Mouse (Mus musculus): Measurements from ENCODE around the gene Pex6. TPM values are rescaled to one million over a fixed set of nuclear protein-coding genes. Genes with fewer than 3 reads are reported as not detected.

The Pex6 gene
- total and polyA plus RNA-seq, 3 experiments: 13.7 to 31.8 (median 26.5) TPM

GRCm38 (mm10) chr17:46681466-46682118 is 29.7 kb upstream of the Pex6 start:
- peaks cover 7 to 29% of the 10 kb centered on the region in 2 experiments for H3K4me1 ChIP-seq (ENCODE audit: control insufficient read depth in 1 of 2, insufficient read depth in 2 of 2)
- H3K27ac ChIP-seq (ENCODE audit: insufficient read depth, low read depth): 0 out of 2 replicates have a peak overlapping the region, but pooled peaks have one; percentile 3

DNA sequence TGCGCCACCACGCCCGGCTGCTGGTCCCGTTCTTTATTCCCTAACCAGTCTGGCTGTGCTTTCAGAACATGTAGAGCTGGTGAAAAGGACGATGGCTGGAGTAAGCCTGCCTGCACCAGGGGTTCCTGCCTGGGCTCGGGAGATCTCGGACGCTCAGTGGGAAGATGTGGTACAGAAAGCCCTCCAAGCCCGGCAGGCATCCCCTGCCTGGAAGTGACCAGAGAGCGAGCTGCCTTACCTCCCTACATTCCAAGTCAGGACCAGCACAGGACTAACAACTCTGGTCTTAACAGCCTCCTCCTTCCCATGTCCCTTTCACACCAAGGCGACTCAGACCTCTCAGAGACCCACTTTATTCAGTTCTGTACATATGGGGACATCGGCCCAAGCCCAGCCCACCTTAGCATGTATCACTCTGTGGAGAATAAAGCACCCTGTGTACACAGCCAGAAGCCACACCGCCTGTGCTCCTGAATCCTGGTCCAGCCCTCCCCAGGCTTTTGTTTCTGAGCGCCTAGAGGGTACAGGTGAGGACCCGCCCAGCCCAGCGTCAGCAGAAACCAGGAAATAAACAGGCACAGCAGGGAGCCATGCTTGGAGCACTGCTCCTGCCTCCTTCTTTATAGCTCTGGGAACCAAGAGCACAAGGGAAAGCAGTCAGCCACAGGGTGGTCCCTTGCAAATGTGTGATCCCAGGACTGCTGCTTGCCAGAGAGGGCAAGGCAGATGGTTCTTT is 28.4 kb upstream of the Pex6 start:
- dilution Hi-C loops (cut with MboI; ENCODE audit: extremely low pct_ligation_motif_present, extremely low pct_unique_long_range_greater_than_20kb, low sequenced_read_pairs): no loop called here
- Histone ChIP-seq H3K9ac (ENCODE audit: insufficient read depth, low read depth) (no peak overlapping the region), H3K4me2 (ENCODE audit: insufficient read depth, low read depth, poor library complexity, severe bottlenecking) (no peak overlapping the region), H3K27me3 (replicated peaks) (no peaks in the 10 kb centered on the region), H3K36me3 (replicated peaks in 1 of 2; ENCODE audit: control insufficient read depth in 1 of 2, insufficient read depth in 1 of 2, low read length in 1 of 2) (peaks cover 56 to 69% of the 10 kb centered on the region in 2 experiments), H3K27ac (ENCODE audit: insufficient read depth, low read depth) (no peak overlapping the region), H3K4me1 (ENCODE audit: control insufficient read depth in 1 of 2, insufficient read depth in 2 of 2) (peaks cover 7 to 26% of the 10 kb centered on the region in 2 experiments), H3K9me3 (replicated peaks; ENCODE audit: low read length) (no peaks in the 10 kb centered on the region), H3K79me2 (replicated peaks; ENCODE audit: control insufficient read depth, extremely low read depth, insufficient read depth, poor library complexity, severe bottlenecking) (peaks cover 29% of the 10 kb centered on the region), H3K4me3 (replicated peaks in 1 of 3; ENCODE audit: low read depth in 2 of 3, low read length in 2 of 3, poor library complexity in 1 of 3) (no peak overlapping the region)
- in situ Hi-C loops (cut with MboI; ENCODE audit: low pct_ligation_motif_present, low pct_unique_long_range_greater_than_20kb, low sequenced_read_pairs): no loop called here
- no peak for TF ChIP-seq ZKSCAN1 (IDR thresholded peaks at IDR 0.05; ENCODE audit: borderline replicate concordance, low read depth, low read length)
- no peak for TF ChIP-seq NRF1 (IDR thresholded peaks at IDR 0.05; ENCODE audit: low read depth, low read length)
- TF ChIP-seq UBTF (IDR thresholded peaks at IDR 0.05; ENCODE audit: low read depth, low read length): no peak
- no peak for TF ChIP-seq USF1 (IDR thresholded peaks at IDR 0.05; ENCODE audit: low read depth, low read length)
- no peak for TF ChIP-seq SMC3 (IDR thresholded peaks at IDR 0.05; ENCODE audit: low read depth, low read length)
- TF ChIP-seq EP300 (IDR thresholded peaks at IDR 0.05; ENCODE audit: low read length): no peak
- TF ChIP-seq IRF4 (IDR thresholded peaks at IDR 0.05; ENCODE audit: low read depth, low read length): no peak
- TF ChIP-seq KAT2A (IDR thresholded peaks at IDR 0.05; ENCODE audit: insufficient replicate concordance, low read length): no peak
- TF ChIP-seq CTCF (conservative IDR thresholded peaks at IDR 0.05 in 1 of 2, IDR thresholded peaks at IDR 0.05 in 1 of 2; ENCODE audit: low read depth in 2 of 2, low read length in 2 of 2): no peak
- no peak for TF ChIP-seq JUND (conservative IDR thresholded peaks at IDR 0.05; ENCODE audit: low read depth, low read length)
- no peak for TF ChIP-seq CHD1 (IDR thresholded peaks at IDR 0.05; ENCODE audit: low read depth, low read length)
- no peak for TF ChIP-seq MEF2A (IDR thresholded peaks at IDR 0.05; ENCODE audit: borderline replicate concordance, low read depth, low read length)
- TF ChIP-seq MAX (IDR thresholded peaks at IDR 0.05; ENCODE audit: low read length): no peak
- TF ChIP-seq POLR2A (IDR thresholded peaks at IDR 0.05; ENCODE audit: low read depth, low read length): no peak
- TF ChIP-seq ELF1 (IDR thresholded peaks at IDR 0.05; ENCODE audit: low read depth, low read length): no peak
- TF ChIP-seq ZNF384 (IDR thresholded peaks at IDR 0.05; ENCODE audit: low read depth, low read length): no peak
- TF ChIP-seq MAZ (IDR thresholded peaks at IDR 0.05; ENCODE audit: low read depth, low read length): no peak
- DNase-seq (ENCODE audit: extremely low read depth): no peak

More at GRCm38 (mm10) chr17:46681466-46682118, 29.7 kb upstream of the Pex6 start:
- dilution Hi-C loops (cut with MboI; ENCODE audit: extremely low pct_ligation_motif_present, extremely low pct_unique_long_range_greater_than_20kb, low sequenced_read_pairs): no loop called here
- peak overlapping the region; percentile 71 for H3K9ac ChIP-seq (ENCODE audit: insufficient read depth, low read depth)
- in situ Hi-C loops (cut with MboI; ENCODE audit: low pct_ligation_motif_present, low pct_unique_long_range_greater_than_20kb, low sequenced_read_pairs): no loop called here
- H3K4me2 ChIP-seq (ENCODE audit: insufficient read depth, low read depth, poor library complexity, severe bottlenecking): peak overlapping the region; percentile 76
- H3K36me3 ChIP-seq (replicated peaks in 1 of 2; ENCODE audit: control insufficient read depth in 1 of 2, insufficient read depth in 1 of 2, low read length in 1 of 2): peaks cover 58 to 69% of the 10 kb centered on the region in 2 experiments
- no peak for DNase-seq (ENCODE audit: extremely low read depth)
- H3K9me3 ChIP-seq (replicated peaks; ENCODE audit: low read length): no peaks in the 10 kb centered on the region
- TF ChIP-seq MYC (IDR thresholded peaks at IDR 0.05; ENCODE audit: low read depth, low read length): no peak
- no peak for TF ChIP-seq SMC3 (IDR thresholded peaks at IDR 0.05; ENCODE audit: low read depth, low read length)
- peak; percentile 19; the same call in 1 of the 2 replicates for TF ChIP-seq POLR2AphosphoS2 (IDR thresholded peaks at IDR 0.05; ENCODE audit: low read depth, low read length)
- no peak for TF ChIP-seq RCOR1 (conservative IDR thresholded peaks at IDR 0.05; ENCODE audit: low read depth, low read length)
- H3K79me2 ChIP-seq (replicated peaks; ENCODE audit: control insufficient read depth, extremely low read depth, insufficient read depth, poor library complexity, severe bottlenecking): peaks cover 29% of the 10 kb centered on the region
- H3K27me3 ChIP-seq (replicated peaks): no peaks in the 10 kb centered on the region
- H3K4me3 ChIP-seq (replicated peaks in 1 of 3; ENCODE audit: low read depth in 2 of 3, low read length in 2 of 3, poor library complexity in 1 of 3): peak overlapping the region; percentile 68 to 86 (median 74)

All from CH12.LX (cell line).